In genomic region chr7:84032831-84033230, GRCm38 (mm10) we compare ENCODE assay signal across 27 mouse cellular contexts. TPM values are rescaled to one million over a fixed set of nuclear protein-coding genes. Genes with fewer than 3 reads are reported as not detected.
DNase-seq lines count a peak whose midpoint lies in the region; ATAC-seq and TF ChIP-seq lines count a peak whose summit lies in the region.
"Had no signal": no experiment of that assay in that cellular context is flagged by ENCODE, and none has a peak within 500 bp of the region (broad histone marks: within the 10 kb centered on the region; RNA-seq: fewer than 3 reads in every experiment).

No protein-coding gene starts in this region.

- ATAC-seq in hindbrain, embryonic 11.5 days (ENCODE audit: low FRiP score): no peak
- 0 out of 2 replicates have a peak, but pooled peaks have one; percentile 47 for ATAC-seq in limb, embryonic 14.5 days (ENCODE audit: low FRiP score, low read depth)
- ATAC-seq: CD4-positive, CD25-positive, alpha-beta regulatory T cell, adult 4 months; forebrain, embryonic 13.5 days; forebrain, embryonic 16.5 days had no signal

- no peaks in the 10 kb centered on the region for H3K27me3 ChIP-seq in hindbrain, embryonic 10.5 days (ENCODE audit: insufficient read depth, poor library complexity, severe bottlenecking)
- H3K27me3 ChIP-seq in hindbrain, embryonic 11.5 days (ENCODE audit: control insufficient read depth, insufficient read depth, low read length): no peaks in the 10 kb centered on the region
- no peaks in the 10 kb centered on the region for H3K27me3 ChIP-seq in limb, embryonic 14.5 days (ENCODE audit: control insufficient read depth, insufficient read depth, low read length)
- H3K27me3 ChIP-seq: embryonic facial prominence, embryonic 13.5 days; forebrain, embryonic 13.5 days; heart, embryonic 12.5 days; heart, embryonic 15.5 days; hindbrain, embryonic 12.5 days; hindbrain, embryonic 15.5 days had no signal

- no peaks in the 10 kb centered on the region for H3K36me3 ChIP-seq in hindbrain, embryonic 10.5 days
- no peaks in the 10 kb centered on the region for H3K36me3 ChIP-seq in hindbrain, embryonic 11.5 days (ENCODE audit: control insufficient read depth, insufficient read depth, low read length)
- no peaks in the 10 kb centered on the region for H3K36me3 ChIP-seq in limb, embryonic 14.5 days (ENCODE audit: control insufficient read depth, insufficient read depth, low read length)
- H3K36me3 ChIP-seq: embryonic facial prominence, embryonic 13.5 days; forebrain, embryonic 10.5 days; heart, embryonic 12.5 days; heart, embryonic 15.5 days; hindbrain, embryonic 12.5 days; hindbrain, embryonic 15.5 days had no signal

- WGBS in hindbrain, embryonic 10.5 days: 75% methylated on average over 1 of the region's 1 CpGs
- WGBS in hindbrain, embryonic 11.5 days: 78% methylated on average over 1 of the region's 1 CpGs
- 70% methylated on average over 1 of the region's 1 CpGs for WGBS in limb, embryonic 14.5 days

- no peaks in the 10 kb centered on the region for H3K9me3 ChIP-seq in hindbrain, embryonic 10.5 days
- H3K9me3 ChIP-seq in hindbrain, embryonic 11.5 days (ENCODE audit: control insufficient read depth, low read length): no peaks in the 10 kb centered on the region
- H3K9me3 ChIP-seq in limb, embryonic 14.5 days (ENCODE audit: control insufficient read depth, low read length): no peaks in the 10 kb centered on the region
- H3K9me3 ChIP-seq: embryonic facial prominence, embryonic 13.5 days; forebrain, embryonic 10.5 days; forebrain, embryonic 13.5 days; heart, embryonic 12.5 days; heart, embryonic 15.5 days; hindbrain, embryonic 12.5 days; hindbrain, embryonic 15.5 days had no signal

- H3K4me3 ChIP-seq in hindbrain, embryonic 10.5 days: no peak overlapping the region
- no peak overlapping the region for H3K4me3 ChIP-seq in hindbrain, embryonic 11.5 days (ENCODE audit: low read depth, low read length)
- H3K4me3 ChIP-seq in limb, embryonic 14.5 days (replicated peaks; ENCODE audit: low read length): no peak overlapping the region
- H3K4me3 ChIP-seq: embryonic facial prominence, embryonic 13.5 days; forebrain, embryonic 10.5 days; forebrain, embryonic 13.5 days; heart, embryonic 12.5 days; heart, embryonic 15.5 days; hindbrain, embryonic 12.5 days; hindbrain, embryonic 15.5 days had no signal

- DNase-seq in hindbrain, embryonic 10.5 days (ENCODE audit: low spot score): no peak
- DNase-seq in hindbrain, embryonic 11.5 days (ENCODE audit: low spot score): no peak
- DNase-seq in brain, adult 2 months (ENCODE audit: low read depth, low spot score): peak; percentile 61
- DNase-seq in limb, embryonic 14.5 days (ENCODE audit: low spot score): no peak
- no peak for DNase-seq in adrenal gland, postnatal 4 days (ENCODE audit: low spot score in 2 of 2)
- DNase-seq in left cerebral cortex, adult 11 months (ENCODE audit: low spot score): no peak
- DNase-seq: adrenal gland, adult 8-10 months; adrenal gland, postnatal 25 days; cerebellum, adult 11 months; cerebellum, adult 2 months; cerebellum, adult 9-11 months; cerebellum, postnatal 25 days; gastrocnemius, postnatal 25 days; heart, adult 18-20 months; heart, postnatal 10 days; heart, postnatal 36 days had no signal

- no peak for TF ChIP-seq POLR2A in limb, embryonic 14.5 days (IDR thresholded peaks at IDR 0.05; ENCODE audit: borderline replicate concordance, extremely low read depth, insufficient read depth, insufficient read length)

- peak overlapping the region; percentile 40; the same call in 1 of the 2 replicates for H3K27ac ChIP-seq in hindbrain, embryonic 10.5 days
- H3K27ac ChIP-seq in hindbrain, embryonic 11.5 days (ENCODE audit: low read depth, low read length): no peak overlapping the region
- H3K27ac ChIP-seq in limb, embryonic 14.5 days (replicated peaks; ENCODE audit: low read depth, low read length): no peak overlapping the region
- H3K27ac ChIP-seq: embryonic facial prominence, embryonic 13.5 days; forebrain, embryonic 10.5 days; forebrain, embryonic 13.5 days; heart, embryonic 15.5 days; hindbrain, embryonic 12.5 days; hindbrain, embryonic 15.5 days had no signal

- H3K4me1 ChIP-seq in hindbrain, embryonic 10.5 days (replicated peaks): peaks cover 10% of the 10 kb centered on the region; the same call in 1 of the 2 replicates
- 0 out of 2 replicates have a peak, but pooled peaks cover 2% of the 10 kb centered on the region for H3K4me1 ChIP-seq in hindbrain, embryonic 11.5 days (replicated peaks; ENCODE audit: control insufficient read depth, insufficient read depth, low read length)
- H3K4me1 ChIP-seq in limb, embryonic 14.5 days (ENCODE audit: control insufficient read depth, insufficient read depth, low read length): peaks cover 8% of the 10 kb centered on the region
- H3K4me1 ChIP-seq: embryonic facial prominence, embryonic 13.5 days; forebrain, embryonic 10.5 days had no signal

- no peak overlapping the region for H3K9ac ChIP-seq in hindbrain, embryonic 11.5 days (ENCODE audit: low read depth, low read length)
- H3K9ac ChIP-seq in limb, embryonic 14.5 days (ENCODE audit: low read depth, low read length, severe bottlenecking): no peak overlapping the region
- H3K9ac ChIP-seq: embryonic facial prominence, embryonic 13.5 days; forebrain, embryonic 13.5 days; heart, embryonic 12.5 days; heart, embryonic 15.5 days; hindbrain, embryonic 12.5 days; hindbrain, embryonic 15.5 days had no signal

- H3K4me2 ChIP-seq in hindbrain, embryonic 11.5 days (replicated peaks; ENCODE audit: low read depth, low read length): no peak overlapping the region
- H3K4me2 ChIP-seq in limb, embryonic 14.5 days (replicated peaks; ENCODE audit: low read depth, low read length, severe bottlenecking): no peak overlapping the region
- H3K4me2 ChIP-seq: embryonic facial prominence, embryonic 13.5 days; forebrain, embryonic 13.5 days; heart, embryonic 12.5 days; heart, embryonic 15.5 days; hindbrain, embryonic 12.5 days; hindbrain, embryonic 15.5 days had no signal

RNA-seq across cellular contexts. Expression of gene Cemip, which starts 53.5 kb away (rescaled TPM):
- 0.33 and 0.40 TPM in 2 replicates for polyA plus RNA-seq in hindbrain, embryonic 10.5 days (2016; fragmentation: Nextera tagmentation; extraction: Ambion mirVana)
- polyA plus RNA-seq in hindbrain, embryonic 11.5 days (2014; fragmentation: Nextera tagmentation; extraction: Ambion mirVana): 0.21 and 0.31 TPM in 2 replicates
- 0.83 and 0.93 TPM in 2 replicates for polyA plus RNA-seq in limb, embryonic 14.5 days (2012; rRNA removed)
- 0.23 and 0.59 TPM in 2 replicates for polyA plus RNA-seq in limb, embryonic 14.5 days (2014; fragmentation: Nextera tagmentation; extraction: Ambion mirVana)
- 1 to 10 TPM; 1.9 to 2.8 TPM for total RNA-seq in adrenal gland, postnatal 4 days (2021)
- total RNA-seq: common myeloid progenitor, adult 5-6 weeks; gastrocnemius, postnatal 25 days; MEL had no signal
